Mouse (Mus musculus): ENCODE results near the gene Sdc4.

GRCm38 (mm10) chr2:164421306-164421705 is 22.4 kb downstream of the Sdc4 start:
- no peak for TF ChIP-seq POLR2A (IDR thresholded peaks at IDR 0.05; ENCODE audit: borderline replicate concordance, low read depth, low read length)
- no peak for TF ChIP-seq CTCF (IDR thresholded peaks at IDR 0.05; ENCODE audit: low read depth, low read length)
